Mouse (Mus musculus) G1E-ER4 (cell line): ENCODE data around the gene Exoc2. TPM values are rescaled to one million over a fixed set of nuclear protein-coding genes. Genes with fewer than 3 reads are reported as not detected.

Experiments used
- GATA1 ChIP-seq: IDR thresholded peaks from one replicate; pipeline ENCODE4 v1.8.0; 2012; ENCODE audit warnings: low read length, inconsistent platforms
- polyA plus RNA-seq: library from polyadenylated mRNA; stranded (reverse); fragments of >175 nt; gene quantifications from 2 replicates; pipeline ENCODE4 v1.2.3, GENCODE M21; 2012

The Exoc2 gene
- polyA plus RNA-seq, 1 experiment, result 6.0 TPM

DNA sequence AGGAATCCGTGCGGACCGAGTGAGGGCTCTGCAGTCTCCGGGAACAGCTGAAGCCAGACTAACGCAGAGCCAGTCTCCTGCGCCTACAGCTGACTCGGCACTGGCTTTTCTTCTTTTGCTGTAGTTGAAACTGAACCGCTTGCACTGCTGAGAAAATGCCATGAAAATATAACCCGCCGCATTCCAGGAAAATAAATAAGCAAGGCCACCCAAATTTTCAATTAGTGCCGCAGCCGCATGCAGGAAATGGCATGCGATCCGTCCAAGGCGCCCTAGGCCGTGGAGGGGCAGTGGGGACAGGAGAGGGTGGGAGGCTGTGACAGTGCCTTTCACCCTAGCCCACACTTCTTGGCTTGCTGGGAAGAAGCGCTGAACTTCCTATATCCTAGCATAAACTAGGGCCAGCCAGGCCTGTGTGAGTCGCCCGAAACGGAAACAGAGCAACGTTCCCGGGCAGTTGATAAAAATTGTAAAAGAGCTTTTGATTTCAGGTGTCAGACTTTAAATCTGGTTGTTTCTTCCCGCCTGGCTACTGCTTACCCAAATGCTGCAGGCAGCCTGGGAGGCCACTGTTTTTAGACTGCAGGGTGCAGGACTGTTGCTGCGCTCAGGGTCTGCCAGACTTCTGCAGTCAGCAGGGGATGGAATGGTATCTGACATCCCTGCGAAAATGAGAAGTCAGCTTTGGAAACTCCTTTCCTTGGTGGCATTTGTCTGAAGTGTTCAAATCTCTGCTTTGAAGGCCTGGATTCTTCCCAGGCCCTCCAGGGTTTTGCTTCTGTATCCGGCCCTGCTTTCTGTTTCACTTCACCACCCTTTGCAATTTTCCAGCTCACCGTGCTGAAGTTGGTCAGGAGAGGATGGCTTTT is 11.9 kb upstream of the Exoc2 start:
- TF ChIP-seq GATA1, result no peak

DNA sequence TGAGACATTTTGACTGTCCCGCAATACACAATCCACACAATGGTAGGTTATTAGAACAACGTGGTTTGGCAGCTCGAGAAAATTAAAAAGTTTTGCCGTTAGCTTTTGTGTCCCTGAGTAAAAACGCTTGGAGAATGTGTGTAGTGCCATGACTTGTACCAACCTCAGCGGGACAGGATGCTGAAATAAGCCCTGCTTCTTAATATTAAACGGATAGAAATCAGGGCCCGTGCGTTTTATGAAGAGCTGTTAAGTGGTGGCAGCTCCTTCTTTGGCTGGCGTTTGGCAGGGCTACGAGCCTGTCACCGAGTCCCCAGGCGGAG is 11.3 kb upstream of the Exoc2 start:
- no peak for TF ChIP-seq GATA1

DNA sequence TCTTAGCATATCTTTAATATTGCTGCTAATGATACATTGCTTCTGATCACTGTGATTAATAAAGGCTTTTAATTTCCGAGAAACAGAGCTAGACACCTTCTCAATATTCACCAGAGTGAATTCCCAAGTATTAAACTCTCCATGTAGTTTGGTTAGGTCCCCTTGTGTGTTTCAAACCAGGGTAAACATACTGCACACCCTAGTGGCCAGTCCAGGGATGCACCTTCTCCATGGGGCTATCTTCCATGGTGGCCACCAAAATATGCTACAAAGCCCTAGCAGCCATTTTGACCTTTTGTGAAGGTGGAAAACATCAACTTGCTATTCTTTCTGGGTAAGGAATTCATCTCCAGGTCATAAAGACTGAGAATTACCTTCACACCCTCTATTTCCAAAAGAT is 7.8 kb upstream of the Exoc2 start:
- no peak for TF ChIP-seq GATA1

DNA sequence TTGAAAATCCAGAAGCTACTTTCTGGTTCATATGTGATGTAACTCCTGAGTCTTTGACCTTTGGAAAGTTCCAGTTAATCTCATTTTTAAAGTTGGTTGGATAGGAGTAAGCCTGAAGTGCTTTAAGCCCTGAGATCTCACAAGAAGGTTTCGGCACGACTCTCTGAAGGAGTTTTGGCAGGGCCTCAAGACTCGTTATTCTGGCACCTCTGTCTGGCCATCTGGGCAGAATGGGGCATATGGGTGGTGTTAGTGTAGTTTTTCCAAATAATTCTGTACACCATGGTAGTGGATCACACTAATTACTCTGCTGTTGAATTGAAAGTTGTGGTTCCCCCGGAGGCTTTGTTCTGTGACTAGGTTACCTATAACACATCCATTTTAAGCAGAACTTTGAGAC is 4.3 kb upstream of the Exoc2 start:
- no peak for TF ChIP-seq GATA1

DNA sequence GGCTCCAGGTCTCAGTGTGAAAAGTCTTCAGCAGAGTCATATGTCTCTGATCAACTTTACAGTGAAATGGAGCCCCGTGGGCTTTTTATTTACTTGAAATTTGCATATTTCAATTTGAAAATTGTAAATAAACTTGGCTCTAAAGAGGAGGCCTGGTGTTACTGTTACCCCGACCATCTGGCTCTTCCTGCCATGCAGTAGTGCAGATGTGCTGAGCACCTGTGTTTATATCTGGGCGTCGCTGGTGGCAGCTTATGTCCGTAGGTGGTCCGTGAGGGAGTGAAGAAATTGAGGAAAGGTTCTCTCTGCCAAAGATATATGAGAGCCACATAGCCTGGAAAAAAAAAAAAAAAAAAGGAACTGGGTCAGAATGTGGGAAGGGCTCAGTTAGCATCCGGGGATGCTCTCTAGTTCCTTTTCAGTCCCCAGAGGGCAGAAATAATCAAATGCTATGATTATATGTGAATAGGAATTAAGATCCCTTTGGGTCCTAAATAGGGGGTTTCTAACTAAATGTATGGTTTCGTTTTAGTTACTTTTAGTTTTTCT is 2.7 kb upstream of the Exoc2 start:
- TF ChIP-seq GATA1, result no peak

- TF ChIP-seq GATA1, result no peak
Observed at GRCm38 (mm10) chr13:30974247-30974630, 346 bp upstream of the Exoc2 start.

- TF ChIP-seq GATA1, result no peak
Observed at GRCm38 (mm10) chr13:30972102-30972501, 1.8 kb downstream of the Exoc2 start.

GRCm38 (mm10) chr13:30971047-30971446 is 2.8 kb downstream of the Exoc2 start:
- TF ChIP-seq GATA1, result no peak

DNA sequence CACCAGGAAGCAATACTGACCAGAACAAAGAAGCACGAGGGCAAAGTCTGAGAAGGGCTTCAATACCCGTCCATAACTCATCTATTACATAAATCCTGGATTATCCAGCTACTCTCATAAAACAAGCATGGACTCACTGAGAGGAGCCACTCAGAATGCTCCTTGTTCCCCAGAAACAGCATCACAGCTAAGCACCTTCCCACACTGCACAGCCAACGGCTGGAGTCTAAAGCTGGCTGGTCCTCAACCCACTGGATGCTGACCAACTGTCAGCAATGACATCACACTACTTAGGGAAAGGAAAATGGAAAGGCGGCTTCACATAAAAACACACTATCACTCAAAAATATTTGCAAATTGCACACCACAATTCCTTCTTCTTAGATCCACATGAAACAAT is 5.6 kb downstream of the Exoc2 start:
- no peak for TF ChIP-seq GATA1

- no peak for TF ChIP-seq GATA1
Observed at GRCm38 (mm10) chr13:30966507-30966911, 7.4 kb downstream of the Exoc2 start.

DNA sequence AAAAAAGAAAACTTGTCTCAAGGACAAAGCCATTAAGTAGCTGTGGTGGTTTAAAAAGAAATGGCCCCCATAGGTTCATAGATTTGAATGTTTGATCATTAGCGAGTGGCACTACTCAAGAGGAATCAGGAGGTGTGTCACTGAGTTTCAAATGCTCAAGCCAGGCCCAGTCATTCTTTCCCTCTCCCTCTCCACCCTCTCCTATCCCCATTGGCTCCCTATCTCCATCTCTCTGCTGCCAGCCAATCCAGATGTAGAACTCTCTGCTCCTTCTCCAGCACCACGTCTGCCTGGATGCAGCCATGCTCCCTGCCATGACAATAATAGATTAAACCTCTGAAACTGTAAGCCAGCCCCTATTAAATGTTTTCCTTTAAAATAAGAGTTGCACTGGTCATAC is 12.0 kb downstream of the Exoc2 start:
- TF ChIP-seq GATA1, result no peak

- no peak for TF ChIP-seq GATA1
Observed at GRCm38 (mm10) chr13:30960714-30961113, 13.2 kb downstream of the Exoc2 start.

DNA sequence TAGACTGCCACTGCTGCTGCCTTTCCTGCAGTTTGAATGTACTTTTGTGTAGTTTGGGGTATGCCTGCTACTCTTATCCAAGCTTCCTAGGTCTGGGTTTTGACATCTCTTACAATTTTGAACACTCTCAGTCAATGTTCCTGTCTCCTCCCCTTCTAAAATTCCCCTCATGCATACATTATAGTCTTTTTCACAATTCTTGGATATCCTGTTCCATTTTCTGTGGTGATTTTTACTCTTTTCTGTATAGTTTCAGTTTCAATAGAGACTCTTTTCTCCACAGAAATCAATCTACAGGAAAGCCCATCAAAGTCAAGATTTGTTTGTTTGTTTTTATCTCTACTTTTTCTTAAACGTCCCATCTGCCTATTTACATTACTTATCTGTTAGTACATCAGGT is 20.3 kb downstream of the Exoc2 start:
- no peak for TF ChIP-seq GATA1

GRCm38 (mm10) chr13:30952044-30952443 is 21.8 kb downstream of the Exoc2 start:
- no peak for TF ChIP-seq GATA1

DNA sequence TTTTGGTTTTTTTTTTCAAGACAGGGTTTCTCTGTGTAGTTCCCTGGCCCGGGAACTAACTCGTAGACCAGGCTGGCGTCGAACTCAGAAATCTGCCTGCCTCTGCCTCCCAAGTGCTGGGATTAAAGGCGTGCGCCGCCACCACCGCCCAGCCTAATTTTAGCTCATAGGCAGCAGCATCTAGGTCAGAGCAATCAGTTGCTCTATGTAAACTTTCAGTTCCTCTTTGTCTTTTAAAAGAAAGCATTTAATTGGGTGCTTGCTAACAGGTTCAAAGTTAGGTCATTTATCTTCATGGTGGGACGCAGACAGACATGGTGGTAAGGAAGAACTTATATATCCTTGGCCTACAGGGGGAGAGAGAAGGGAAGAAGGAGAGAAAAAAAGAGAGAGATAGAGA is 24.7 kb downstream of the Exoc2 start:
- no peak for TF ChIP-seq GATA1

- TF ChIP-seq GATA1, result no peak
Observed at GRCm38 (mm10) chr13:30947540-30947939, 26.4 kb downstream of the Exoc2 start, which contains the start of gene Hus1b. TSS of gene Hus1b (minus strand) at chr13:30947759.

GRCm38 (mm10) chr13:30947129-30947528 is 26.8 kb downstream of the Exoc2 start:
- no peak for TF ChIP-seq GATA1
